Mouse (Mus musculus): ENCODE data around the gene Atp4a. TPM values are rescaled to one million over a fixed set of nuclear protein-coding genes. Genes with fewer than 3 reads are reported as not detected.
A peak's percentile ranks its signal among the peaks of the same experiment; 100 is the strongest.

The Atp4a gene
- total and polyA plus RNA-seq, 3 experiments = 0.10 to 0.32 TPM; not detected in 1

- Histone ChIP-seq H3K4me3 (no peak overlapping the region), H3K4me1 (ENCODE audit: control insufficient read depth, insufficient read depth, low read length) (no peaks in the 10 kb centered on the region), H3K27me3 (ENCODE audit: control insufficient read depth, insufficient read depth, low read length) (0 out of 2 replicates have a peak, but pooled peaks cover 1% of the 10 kb centered on the region), H3K36me3 (ENCODE audit: control insufficient read depth, insufficient read depth, low read length) (no peaks in the 10 kb centered on the region), H3K9ac (ENCODE audit: low read depth, low read length) (no peak overlapping the region), H3K27ac (no peak overlapping the region), H3K79me2 (replicated peaks; ENCODE audit: control insufficient read depth, insufficient read depth, low read length) (no peaks in the 10 kb centered on the region)
- no peak for TF ChIP-seq EP300 (IDR thresholded peaks at IDR 0.05; ENCODE audit: insufficient read depth, low read depth, low read length)
- no peak for TF ChIP-seq POLR2A (IDR thresholded peaks at IDR 0.05; ENCODE audit: insufficient read depth, low read depth, low read length)
- TF ChIP-seq CTCF (IDR thresholded peaks at IDR 0.05) = peak; percentile 33
- DNase-seq = no peak
- WGBS = 93% methylated on average over 4 of the region's 4 CpGs
- intact Hi-C loops (cut with DNase I) = no loop called here
Observed at GRCm38 (mm10) chr7:30766408-30766807, 54.4 kb downstream of the Atp4a start.

- Histone ChIP-seq H3K4me3 (no peak overlapping the region), H3K36me3 (ENCODE audit: control insufficient read depth, insufficient read depth, low read length) (no peaks in the 10 kb centered on the region), H3K27me3 (ENCODE audit: control insufficient read depth, insufficient read depth, low read length) (0 out of 2 replicates have a peak, but pooled peaks cover 1% of the 10 kb centered on the region), H3K4me1 (ENCODE audit: control insufficient read depth, insufficient read depth, low read length) (no peaks in the 10 kb centered on the region), H3K79me2 (replicated peaks; ENCODE audit: control insufficient read depth, insufficient read depth, low read length) (no peaks in the 10 kb centered on the region), H3K27ac (no peak overlapping the region), H3K9ac (ENCODE audit: low read depth, low read length) (no peak overlapping the region)
- DNase-seq = no peak
- intact Hi-C loops (cut with DNase I) = no loop called here
- TF ChIP-seq CTCF (IDR thresholded peaks at IDR 0.05) (no peak), POLR2A (IDR thresholded peaks at IDR 0.05; ENCODE audit: insufficient read depth, low read depth, low read length) (no peak), EP300 (IDR thresholded peaks at IDR 0.05; ENCODE audit: insufficient read depth, low read depth, low read length) (no peak)
- 25% methylated on average over 9 of the region's 9 CpGs for WGBS
Observed at GRCm38 (mm10) chr7:30769236-30769635, 57.2 kb downstream of the Atp4a start.

Other genes with a start within 250 kb of the Atp4a start
Only the 30 nearest of the 31 such genes appear.
- gene Prodh2, start 218.6 kb upstream of the Atp4a start, total RNA-seq (2021) = not detected
- gene Prodh2, start 218.6 kb upstream of the Atp4a start, polyA plus RNA-seq (2012; rRNA removed) = 0.23 TPM in 1 of 2 replicates, not detected in the other
- gene Arhgap33, start 177.1 kb upstream of the Atp4a start, total RNA-seq (2021) = under 1 TPM; 0.34 to 0.37 TPM
- 2.3 and 3.0 TPM in 2 replicates for gene Arhgap33, start 177.1 kb upstream of the Atp4a start, polyA plus RNA-seq (2012; rRNA removed)
- gene Hspb6, start 160.0 kb upstream of the Atp4a start, total RNA-seq (2021) = 100 to 1,000 TPM; 718 to 804 TPM
- gene Hspb6, start 160.0 kb upstream of the Atp4a start, polyA plus RNA-seq (2012; rRNA removed) = 1,866 and 1,945 TPM in 2 replicates
- 1 to 10 TPM; 2.5 to 6.3 TPM for gene Proser3, start 159.9 kb upstream of the Atp4a start, total RNA-seq (2021)
- 5.6 and 5.8 TPM in 2 replicates for gene Proser3, start 159.9 kb upstream of the Atp4a start, polyA plus RNA-seq (2012; rRNA removed)
- 10 to 100 TPM; 13.7 to 16.0 TPM for gene Lin37, start 152.4 kb upstream of the Atp4a start, total RNA-seq (2021)
- gene Lin37, start 152.4 kb upstream of the Atp4a start, polyA plus RNA-seq (2012; rRNA removed) = 16.2 and 20.0 TPM in 2 replicates
- 10 to 100 TPM; 56.0 to 67.9 TPM for gene U2af1l4, start 148.9 kb upstream of the Atp4a start, total RNA-seq (2021)
- 61.3 and 71.4 TPM in 2 replicates for gene U2af1l4, start 148.9 kb upstream of the Atp4a start, polyA plus RNA-seq (2012; rRNA removed)
- gene Gm49396, start 148.9 kb upstream of the Atp4a start, total RNA-seq (2021) = 1 to 10 TPM; 1.1 to 1.9 TPM
- 1.6 and 3.1 TPM in 2 replicates for gene Gm49396, start 148.9 kb upstream of the Atp4a start, polyA plus RNA-seq (2012; rRNA removed)
- 10 to 100 TPM; 75.6 to 85.7 TPM for gene Psenen, start 148.6 kb upstream of the Atp4a start, total RNA-seq (2021)
- gene Psenen, start 148.6 kb upstream of the Atp4a start, polyA plus RNA-seq (2012; rRNA removed) = 109 and 124 TPM in 2 replicates
- under 1 TPM; 0.23 to 0.75 TPM for gene Igflr1, start 146.8 kb upstream of the Atp4a start, total RNA-seq (2021)
- gene Igflr1, start 146.8 kb upstream of the Atp4a start, polyA plus RNA-seq (2012; rRNA removed) = 1.2 and 3.7 TPM in 2 replicates
- gene Kmt2b, start 123.5 kb upstream of the Atp4a start, total RNA-seq (2021) = 10 to 100 TPM; 15.6 to 15.9 TPM
- gene Kmt2b, start 123.5 kb upstream of the Atp4a start, polyA plus RNA-seq (2012; rRNA removed) = 25.6 and 28.3 TPM in 2 replicates
- under 1 TPM in 1 of 2 experiments, not detected in 1; 0.11 TPM for gene Zbtb32, start 113.3 kb upstream of the Atp4a start, total RNA-seq (2021)
- gene Zbtb32, start 113.3 kb upstream of the Atp4a start, polyA plus RNA-seq (2012; rRNA removed) = 0.20 and 0.64 TPM in 2 replicates
- under 1 TPM in 1 of 2 experiments, not detected in 1; 0.36 TPM for gene Upk1a, start 99.4 kb upstream of the Atp4a start, total RNA-seq (2021)
- 2.8 and 4.8 TPM in 2 replicates for gene Upk1a, start 99.4 kb upstream of the Atp4a start, polyA plus RNA-seq (2012; rRNA removed)
- gene Cox6b1, start 86.1 kb upstream of the Atp4a start, total RNA-seq (2021) = 1,000 to 10,000 TPM; 4,061 to 4,696 TPM
- 1,860 and 2,330 TPM in 2 replicates for gene Cox6b1, start 86.1 kb upstream of the Atp4a start, polyA plus RNA-seq (2012; rRNA removed)
- gene Etv2, start 76.4 kb upstream of the Atp4a start, total RNA-seq (2021) = not detected
- gene Etv2, start 76.4 kb upstream of the Atp4a start, polyA plus RNA-seq (2012; rRNA removed) = not detected in 2 replicates
- gene Rbm42, start 61.9 kb upstream of the Atp4a start, total RNA-seq (2021) = 10 to 100 TPM; 47.7 to 51.3 TPM
- gene Rbm42, start 61.9 kb upstream of the Atp4a start, polyA plus RNA-seq (2012; rRNA removed) = 25.8 and 29.1 TPM in 2 replicates
- 1 to 10 TPM; 3.3 to 3.9 TPM for gene Haus5, start 47.2 kb upstream of the Atp4a start, total RNA-seq (2021)
- gene Haus5, start 47.2 kb upstream of the Atp4a start, polyA plus RNA-seq (2012; rRNA removed) = 3.7 and 4.9 TPM in 2 replicates
- gene Pmis2, start 40.6 kb upstream of the Atp4a start, total RNA-seq (2021) = under 1 TPM in 1 of 2 experiments, not detected in 1; 0.52 TPM
- gene Pmis2, start 40.6 kb upstream of the Atp4a start, polyA plus RNA-seq (2012; rRNA removed) = not detected in 2 replicates
- gene 2200002J24Rik, start 13.3 kb upstream of the Atp4a start, total RNA-seq (2021) = not detected
- 0.35 TPM in 1 of 2 replicates, not detected in the other for gene 2200002J24Rik, start 13.3 kb upstream of the Atp4a start, polyA plus RNA-seq (2012; rRNA removed)
- gene Tmem147, start 17.3 kb downstream of the Atp4a start, total RNA-seq (2021) = 100 to 1,000 TPM; 219 to 241 TPM
- 293 and 357 TPM in 2 replicates for gene Tmem147, start 17.3 kb downstream of the Atp4a start, polyA plus RNA-seq (2012; rRNA removed)
- gene Gapdhs, start 31.5 kb downstream of the Atp4a start, total RNA-seq (2021) = not detected
- gene Gapdhs, start 31.5 kb downstream of the Atp4a start, polyA plus RNA-seq (2012; rRNA removed) = 1.1 and 1.7 TPM in 2 replicates
- 1 to 10 TPM; 1.8 to 2.3 TPM for gene Sbsn, start 39.3 kb downstream of the Atp4a start, total RNA-seq (2021)
- 1.6 and 1.7 TPM in 2 replicates for gene Sbsn, start 39.3 kb downstream of the Atp4a start, polyA plus RNA-seq (2012; rRNA removed)
- gene Dmkn, start 51.5 kb downstream of the Atp4a start, total RNA-seq (2021) = 1 to 10 TPM in 1 of 2 experiments, under 1 TPM in 1; 0.84 to 1.6 TPM
- gene Dmkn, start 51.5 kb downstream of the Atp4a start, polyA plus RNA-seq (2012; rRNA removed) = 7.2 and 8.8 TPM in 2 replicates
- not detected for gene Krtdap, start 75.7 kb downstream of the Atp4a start, total RNA-seq (2021)
- gene Krtdap, start 75.7 kb downstream of the Atp4a start, polyA plus RNA-seq (2012; rRNA removed) = not detected in 2 replicates
- not detected for gene Ffar2, start 111.6 kb downstream of the Atp4a start, total RNA-seq (2021)
- 0.18 and 0.61 TPM in 2 replicates for gene Ffar2, start 111.6 kb downstream of the Atp4a start, polyA plus RNA-seq (2012; rRNA removed)
- gene Ffar3, start 144.0 kb downstream of the Atp4a start, total RNA-seq (2021) = not detected
- gene Ffar3, start 144.0 kb downstream of the Atp4a start, polyA plus RNA-seq (2012; rRNA removed) = not detected in 2 replicates
- not detected for gene Ffar1, start 149.4 kb downstream of the Atp4a start, total RNA-seq (2021)
- 0.20 TPM in 1 of 2 replicates, not detected in the other for gene Ffar1, start 149.4 kb downstream of the Atp4a start, polyA plus RNA-seq (2012; rRNA removed)
- gene Cd22, start 168.1 kb downstream of the Atp4a start, total RNA-seq (2021) = 1 to 10 TPM in 1 of 2 experiments, under 1 TPM in 1; 0.57 to 1.3 TPM
- gene Cd22, start 168.1 kb downstream of the Atp4a start, polyA plus RNA-seq (2012; rRNA removed) = 1.1 and 8.1 TPM in 2 replicates
- gene Mag, start 202.7 kb downstream of the Atp4a start, total RNA-seq (2021) = not detected
- 0.27 and 0.32 TPM in 2 replicates for gene Mag, start 202.7 kb downstream of the Atp4a start, polyA plus RNA-seq (2012; rRNA removed)
- 1 to 10 TPM; 2.8 to 4.5 TPM for gene Hamp2, start 212.5 kb downstream of the Atp4a start, total RNA-seq (2021)
- 2.1 and 4.7 TPM in 2 replicates for gene Hamp2, start 212.5 kb downstream of the Atp4a start, polyA plus RNA-seq (2012; rRNA removed)
- 10 to 100 TPM; 11.8 to 14.2 TPM for gene Hamp, start 231.8 kb downstream of the Atp4a start, total RNA-seq (2021)
- 114 and 141 TPM in 2 replicates for gene Hamp, start 231.8 kb downstream of the Atp4a start, polyA plus RNA-seq (2012; rRNA removed)